Mouse (Mus musculus): ENCODE data around the gene Ide.

GRCm38 (mm10) chr19:37362545-37362944, 24.9 kb upstream of the Ide start:
- TF ChIP-seq CTCF (IDR thresholded peaks at IDR 0.05; ENCODE audit: borderline replicate concordance, extremely low read depth, insufficient read depth, insufficient read length) (no peak), POLR2A (IDR thresholded peaks at IDR 0.05; ENCODE audit: borderline replicate concordance, extremely low read depth, insufficient read depth, insufficient read length, poor library complexity, severe bottlenecking) (no peak)

All from brain, embryonic 14.5 days (tissue).